Mouse (Mus musculus) kidney, adult 10 weeks (tissue): Measurements from ENCODE around the gene Hoxb2. TPM values are rescaled to one million over a fixed set of nuclear protein-coding genes. Genes with fewer than 3 reads are reported as not detected.

Source experiments
- polyA plus RNA-seq: library from polyadenylated mRNA; stranded (reverse); fragments of 350-450 nt; fragmentation: Illumina TruSeq; extraction: RNeasy Lipid Tissue Mini Kit (QIAGEN cat#74804); gene quantifications from one replicate; pipeline ENCODE4 v1.2.3, GENCODE M21; 2014; ENCODE audit warnings: low read depth, low replicate concordance

The Hoxb2 gene
- polyA plus RNA-seq, result 17.1 TPM

DNA sequence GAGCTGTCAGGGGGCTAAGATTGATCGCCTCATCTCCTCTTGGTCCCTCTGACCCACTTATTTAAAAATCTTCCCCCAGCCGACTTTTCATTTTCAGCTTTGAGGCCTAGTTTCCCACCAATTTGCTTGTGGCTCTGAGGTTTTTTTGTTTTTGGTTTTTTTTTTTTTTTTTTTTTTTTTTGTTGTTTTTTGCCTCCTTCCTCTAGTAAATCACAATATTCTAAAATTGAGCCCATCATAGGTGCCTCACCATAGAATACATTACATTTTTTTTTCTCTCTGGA is at the start of gene Hoxb2:
Hoxb2 (plus strand) TSS at position 185 of the 284 bp plus-strand sequence.

DNA sequence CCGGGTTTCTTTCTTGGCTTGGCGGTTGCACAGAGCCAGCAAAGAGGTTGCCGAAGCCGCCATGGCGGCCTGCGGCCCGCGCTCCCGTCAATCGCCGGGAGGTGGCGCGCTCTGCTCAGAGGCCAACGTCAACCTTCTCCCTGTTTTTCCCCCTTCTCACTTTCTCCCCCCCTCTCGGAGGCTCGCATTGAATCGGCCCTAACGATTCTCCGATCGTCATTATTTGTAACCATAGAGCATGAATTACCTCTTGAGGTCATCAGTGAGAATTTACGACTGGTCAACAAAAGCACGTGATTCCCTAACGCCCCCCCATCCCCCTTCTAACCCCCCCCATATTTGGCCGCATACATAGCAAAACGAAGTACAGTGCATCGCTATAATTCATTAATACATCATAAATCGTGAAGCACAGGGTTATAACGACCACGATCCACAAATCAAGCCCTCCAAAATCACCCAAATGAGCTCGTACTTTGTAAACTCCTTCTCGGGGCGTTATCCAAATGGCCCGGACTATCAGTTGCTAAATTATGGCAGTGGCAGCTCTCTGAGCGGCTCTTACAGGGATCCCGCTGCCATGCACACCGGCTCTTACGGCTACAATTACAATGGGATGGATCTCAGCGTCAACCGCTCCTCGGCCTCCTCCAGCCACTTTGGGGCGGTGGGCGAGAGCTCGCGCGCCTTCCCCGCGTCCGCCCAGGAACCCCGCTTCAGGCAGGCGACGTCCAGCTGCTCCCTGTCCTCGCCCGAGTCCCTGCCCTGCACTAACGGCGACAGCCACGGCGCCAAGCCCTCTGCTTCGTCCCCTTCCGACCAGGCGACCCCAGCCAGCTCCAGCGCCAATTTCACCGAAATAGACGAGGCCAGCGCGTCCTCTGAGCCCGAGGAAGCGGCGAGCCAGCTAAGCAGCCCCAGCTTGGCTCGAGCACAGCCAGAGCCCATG is 46.9 kb upstream of the Hoxb2 start, which contains the start of gene Hoxb5:
Hoxb5 (plus strand) TSS at position 186 of the 949 bp plus-strand sequence.

DNA sequence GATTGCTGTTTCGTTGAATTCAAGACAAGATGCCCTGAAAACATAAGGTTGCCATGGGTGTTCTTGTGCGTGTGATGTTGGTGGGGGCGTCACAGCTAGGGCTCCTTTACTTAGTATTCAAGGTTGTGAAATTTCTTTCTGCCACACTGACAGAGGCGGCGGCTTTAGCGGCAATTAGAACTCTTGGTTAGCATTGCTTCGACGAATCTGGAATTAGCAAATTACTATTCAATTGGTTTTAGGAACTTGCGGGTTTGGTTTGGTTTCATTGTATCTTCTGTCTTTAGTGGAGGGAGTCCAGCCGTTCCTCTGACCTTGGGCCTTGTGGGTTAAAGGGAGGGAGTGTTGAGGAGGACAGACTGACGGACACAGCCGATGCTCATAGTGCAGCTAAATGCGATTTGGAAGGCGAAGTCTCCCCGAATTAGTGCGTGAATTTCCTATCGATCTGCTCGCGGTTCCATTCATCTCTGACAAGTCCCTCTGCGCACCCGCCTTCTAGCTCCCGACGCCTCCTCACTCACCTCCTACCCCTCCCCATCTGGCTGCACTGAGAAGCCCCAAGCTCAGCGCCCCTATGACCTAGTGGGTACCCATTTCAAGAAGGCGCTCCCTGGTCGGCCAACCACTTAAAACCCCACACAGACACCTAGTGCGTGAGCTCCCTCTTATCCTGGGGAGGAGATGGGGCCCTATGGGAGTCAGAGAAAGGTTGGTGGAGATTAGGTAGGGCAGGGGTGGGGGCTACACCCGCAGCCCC is 32.5 kb upstream of the Hoxb2 start, which contains the start of gene Hoxb4:
Hoxb4 (plus strand) TSS at position 660 of the 760 bp plus-strand sequence.

DNA sequence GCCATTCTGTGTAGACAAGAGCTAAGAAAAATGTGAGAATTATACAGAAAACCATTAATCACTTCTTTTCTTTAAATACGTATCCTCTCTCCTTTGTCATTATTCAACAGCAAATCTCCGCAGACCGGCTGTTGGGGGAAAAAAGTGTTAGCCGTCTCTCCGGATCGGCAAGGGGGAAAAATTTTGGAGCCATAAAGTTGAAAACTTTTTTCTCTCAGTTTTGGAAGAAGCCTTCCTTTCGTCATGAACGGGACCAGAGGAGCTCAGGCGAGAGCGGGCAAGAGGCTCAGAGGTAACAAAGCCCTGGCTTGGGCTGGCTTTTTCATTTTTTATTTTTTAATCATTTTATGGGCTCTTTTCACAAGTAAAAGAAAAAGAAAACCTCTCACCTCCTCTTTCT is 27.2 kb upstream of the Hoxb2 start, which contains the start of gene Hoxb3:
Hoxb3 (plus strand) TSS at position 173 of the 400 bp plus-strand sequence.

DNA sequence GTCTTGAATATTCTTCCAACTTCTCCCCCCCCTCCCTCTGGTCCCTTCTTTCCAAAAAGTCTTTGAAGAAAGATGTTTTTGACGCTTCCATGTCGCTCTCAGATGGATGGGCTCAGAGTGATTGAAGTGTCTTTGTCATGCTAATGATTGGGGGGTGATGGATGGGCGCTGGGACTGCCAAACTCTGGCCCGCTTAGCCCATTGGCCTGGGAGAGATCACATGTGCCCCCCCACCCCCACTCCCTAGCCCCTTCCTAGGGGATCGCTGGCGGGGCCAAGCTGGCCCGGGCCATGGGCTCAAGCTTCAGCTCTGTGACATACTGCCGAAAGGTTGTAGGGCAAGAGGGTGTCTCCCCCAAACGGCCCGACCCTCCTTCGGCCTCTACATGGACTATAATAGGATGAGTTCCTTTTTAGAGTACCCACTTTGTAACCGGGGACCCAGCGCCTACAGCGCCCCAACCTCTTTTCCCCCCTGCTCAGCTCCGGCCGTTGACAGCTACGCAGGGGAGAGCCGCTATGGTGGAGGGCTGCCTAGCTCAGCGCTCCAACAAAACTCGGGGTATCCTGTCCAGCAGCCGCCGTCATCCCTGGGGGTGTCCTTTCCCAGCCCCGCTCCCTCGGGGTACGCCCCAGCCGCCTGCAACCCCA is 15.2 kb downstream of the Hoxb2 start, which contains the start of gene Hoxb1:
Hoxb1 (plus strand) TSS at position 312 of the 651 bp plus-strand sequence.

Other genes with a start within 250 kb of the Hoxb2 start
- not detected for gene Calcoco2, start 238.6 kb upstream of the Hoxb2 start, polyA plus RNA-seq
- gene Ttll6, start 216.7 kb upstream of the Hoxb2 start, polyA plus RNA-seq, result not detected
- gene Hoxb13, start 156.2 kb upstream of the Hoxb2 start, polyA plus RNA-seq, result not detected
- gene Hoxb9, start 79.1 kb upstream of the Hoxb2 start, polyA plus RNA-seq, result 56.4 TPM
- gene Hoxb8, start 68.6 kb upstream of the Hoxb2 start, polyA plus RNA-seq, result 14.3 TPM
- gene Hoxb7, start 63.9 kb upstream of the Hoxb2 start, polyA plus RNA-seq, result 54.4 TPM
- 12.8 TPM for gene Hoxb6, start 58.0 kb upstream of the Hoxb2 start, polyA plus RNA-seq
- 3.0 TPM for gene Hoxb5, start 47.2 kb upstream of the Hoxb2 start, polyA plus RNA-seq
- gene Hoxb4, start 32.3 kb upstream of the Hoxb2 start, polyA plus RNA-seq, result 7.2 TPM
- gene Hoxb3, start 27.2 kb upstream of the Hoxb2 start, polyA plus RNA-seq, result 10.2 TPM
- not detected for gene Hoxb1, start 15.2 kb downstream of the Hoxb2 start, polyA plus RNA-seq
- gene Skap1, start 114.1 kb downstream of the Hoxb2 start, polyA plus RNA-seq, result 1.2 TPM